Mouse (Mus musculus): ENCODE measurements around the gene Mrtfa.

Mrtfa gene

GRCm38 (mm10) chr15:81067761-81068160 is 122.8 kb downstream of the Mrtfa start:
- no peak for DNase-seq (ENCODE audit: low spot score in 2 of 2)

- peak; percentile 69 to 76 for DNase-seq (ENCODE audit: low spot score in 2 of 2)
Measured at GRCm38 (mm10) chr15:81066976-81067375, 123.6 kb downstream of the Mrtfa start.

GRCm38 (mm10) chr15:81064661-81065060 is 125.9 kb downstream of the Mrtfa start:
- no peak for DNase-seq (ENCODE audit: low spot score in 2 of 2)

GRCm38 (mm10) chr15:81064143-81064542 is 126.4 kb downstream of the Mrtfa start:
- peak in 1 of 2 experiments; percentile 42 for DNase-seq (ENCODE audit: low spot score in 2 of 2)

- no peak for DNase-seq (ENCODE audit: low spot score in 2 of 2)
Measured at GRCm38 (mm10) chr15:81062616-81063015, 127.9 kb downstream of the Mrtfa start.

- DNase-seq (ENCODE audit: low spot score in 2 of 2): no peak
Measured at GRCm38 (mm10) chr15:81062175-81062588, 128.4 kb downstream of the Mrtfa start.

GRCm38 (mm10) chr15:81060975-81061374 is 129.6 kb downstream of the Mrtfa start:
- no peak for DNase-seq (ENCODE audit: low spot score in 2 of 2)

GRCm38 (mm10) chr15:81057736-81058135 is 132.8 kb downstream of the Mrtfa start:
- no peak for DNase-seq (ENCODE audit: low spot score in 2 of 2)

- no peak for DNase-seq (ENCODE audit: low spot score in 2 of 2)
Measured at GRCm38 (mm10) chr15:81055488-81055887, 135.1 kb downstream of the Mrtfa start.

- no peak for DNase-seq (ENCODE audit: low spot score in 2 of 2)
Measured at GRCm38 (mm10) chr15:81052491-81052890, 138.1 kb downstream of the Mrtfa start.

GRCm38 (mm10) chr15:81050488-81050887 is 140.1 kb downstream of the Mrtfa start:
- DNase-seq (ENCODE audit: low spot score in 2 of 2): no peak

- no peak for DNase-seq (ENCODE audit: low spot score in 2 of 2)
Measured at GRCm38 (mm10) chr15:81049401-81050053, 141.0 kb downstream of the Mrtfa start.

GRCm38 (mm10) chr15:81047497-81047896 is 143.1 kb downstream of the Mrtfa start:
- DNase-seq (ENCODE audit: low spot score in 2 of 2): no peak

- DNase-seq (ENCODE audit: low spot score in 2 of 2): no peak
Measured at GRCm38 (mm10) chr15:81046061-81046460, 144.5 kb downstream of the Mrtfa start.

- DNase-seq (ENCODE audit: low spot score in 2 of 2): no peak
Measured at GRCm38 (mm10) chr15:81045336-81045735, 145.2 kb downstream of the Mrtfa start.

- no peak for DNase-seq (ENCODE audit: low spot score in 2 of 2)
Measured at GRCm38 (mm10) chr15:81044446-81044845, 146.1 kb downstream of the Mrtfa start.

GRCm38 (mm10) chr15:81042276-81042931 is 148.2 kb downstream of the Mrtfa start:
- no peak for DNase-seq (ENCODE audit: low spot score in 2 of 2)

- DNase-seq (ENCODE audit: low spot score in 2 of 2): no peak
Measured at GRCm38 (mm10) chr15:81041767-81042166, 148.8 kb downstream of the Mrtfa start.

- DNase-seq (ENCODE audit: low spot score in 2 of 2): no peak
Measured at GRCm38 (mm10) chr15:81038419-81038818, 152.1 kb downstream of the Mrtfa start.

- DNase-seq (ENCODE audit: low spot score in 2 of 2): no peak
Measured at GRCm38 (mm10) chr15:81035417-81036162, 155.0 kb downstream of the Mrtfa start.

- DNase-seq (ENCODE audit: low spot score in 2 of 2): no peak
Measured at GRCm38 (mm10) chr15:81034119-81034518, 156.4 kb downstream of the Mrtfa start.

- no peak for DNase-seq (ENCODE audit: low spot score in 2 of 2)
Measured at GRCm38 (mm10) chr15:81032941-81033629, 157.5 kb downstream of the Mrtfa start.

All from heart, adult 9 months (tissue).